Mouse (Mus musculus) gastrocnemius, postnatal 14 days (tissue): ENCODE results near the gene Actn3. TPM values are rescaled to one million over a fixed set of nuclear protein-coding genes. Genes with fewer than 3 reads are reported as not detected.
A peak's percentile ranks its signal among the peaks of the same experiment; 100 is the strongest.

Experiments
- DNase-seq: peaks from one replicate; pipeline ENCODE4 v3.0.0; 2021; ENCODE audit warnings: mixed read lengths
- intact Hi-C: fragments of 180-260 bp; cut with DNase I; formaldehyde crosslinking; loops from one replicate; pipeline ENCODE4 v1.15.1; 2025; ENCODE audit warnings: low total_unique reads
- long read RNA-seq, 2 experiments: library from polyadenylated mRNA; stranded (forward); transcript quantifications; one replicate each; pipeline ENCODE4 v2.0.0; 2021
- total RNA-seq, 2 experiments: library from RNA; stranded (reverse); gene quantifications; 2 replicates each; pipeline ENCODE4 v1.2.3; 2021

The Actn3 gene
- 1,000 to 10,000 TPM; 5,946 to 6,289 TPM for total RNA-seq
- long read RNA-seq, experiment 1, transcript Actn3-201 (21 exons, 2,887 nt) = major isoform, 6,409 of 7,532 reads
- long read RNA-seq, experiment 1, transcript Actn3-202 (6 exons, 982 nt) = minor isoform, 20 of 7,532 reads
- long read RNA-seq, experiment 1, partial matches to known transcripts = 741 of 7,532 reads
- long read RNA-seq, experiment 1, other reads (novel, unspliced or antisense) = 362 of 7,532 reads
- long read RNA-seq, experiment 2, transcript Actn3-202 (6 exons, 982 nt) = minor isoform, 12 of 8,147 reads
- long read RNA-seq, experiment 2, transcript Actn3-201 (21 exons, 2,887 nt) = major isoform, 7,050 of 8,147 reads
- long read RNA-seq, experiment 2, partial matches to known transcripts = 687 of 8,147 reads
- long read RNA-seq, experiment 2, other reads (novel, unspliced or antisense) = 398 of 8,147 reads

GRCm38 (mm10) chr19:4877785-4878184 lies at the start of gene Actn3:
TSS of gene Actn3 (minus strand) at chr19:4877909.
- intact Hi-C loops = no loop called here

GRCm38 (mm10) chr19:4925121-4925860 lies 47.6 kb upstream of the Actn3 start:
- intact Hi-C loops = no loop called here
- DNase-seq = no peak

More at GRCm38 (mm10) chr19:4877785-4878184, at the start of gene Actn3:
- DNase-seq = peak; percentile 74

- DNase-seq = no peak
- intact Hi-C loops = no loop called here
Measured at GRCm38 (mm10) chr19:4919652-4920051, 41.9 kb upstream of the Actn3 start.

- intact Hi-C loops = no loop called here
- DNase-seq = no peak
Measured at GRCm38 (mm10) chr19:4916827-4917226, 39.1 kb upstream of the Actn3 start.

GRCm38 (mm10) chr19:4915924-4916603 lies 38.4 kb upstream of the Actn3 start:
- intact Hi-C loops = no loop called here
- DNase-seq = no peak

GRCm38 (mm10) chr19:4909376-4909775 lies 31.7 kb upstream of the Actn3 start:
- intact Hi-C loops = no loop called here
- DNase-seq = no peak

- intact Hi-C loops = no loop called here
- DNase-seq = no peak
Measured at GRCm38 (mm10) chr19:4908107-4908506, 30.4 kb upstream of the Actn3 start.

- DNase-seq = peak; percentile 80
- intact Hi-C loops = no loop called here
Measured at GRCm38 (mm10) chr19:4905979-4906794, 28.5 kb upstream of the Actn3 start, which contains the start of gene Bbs1. TSS of gene Bbs1 (minus strand) at chr19:4906628.

GRCm38 (mm10) chr19:4899888-4900287 lies 22.2 kb upstream of the Actn3 start:
- no peak for DNase-seq
- intact Hi-C loops = no loop called here

GRCm38 (mm10) chr19:4898972-4899371 lies 21.3 kb upstream of the Actn3 start:
- intact Hi-C loops = no loop called here
- DNase-seq = no peak

- DNase-seq = no peak
- intact Hi-C loops = no loop called here
Measured at GRCm38 (mm10) chr19:4896780-4897520, 19.2 kb upstream of the Actn3 start.

- DNase-seq = no peak
- intact Hi-C loops = no loop called here
Measured at GRCm38 (mm10) chr19:4891798-4892197, 14.1 kb upstream of the Actn3 start.

GRCm38 (mm10) chr19:4889791-4890190 lies 12.1 kb upstream of the Actn3 start:
- intact Hi-C loops = no loop called here
- no peak for DNase-seq

- DNase-seq = no peak
- intact Hi-C loops = no loop called here
Measured at GRCm38 (mm10) chr19:4883961-4884360, 6.3 kb upstream of the Actn3 start.

GRCm38 (mm10) chr19:4879324-4879703 lies 1.6 kb upstream of the Actn3 start:
- intact Hi-C loops = no loop called here
- DNase-seq = no peak

GRCm38 (mm10) chr19:4878405-4879323 lies 955 bp upstream of the Actn3 start, which contains the start of gene Zdhhc24:
TSS of gene Zdhhc24 (plus strand) at chr19:4878668.
- peak; percentile 94 for DNase-seq

GRCm38 (mm10) chr19:4876755-4877154 lies 954 bp downstream of the Actn3 start:
- peak; percentile 63 for DNase-seq
- intact Hi-C loops = no loop called here

More at GRCm38 (mm10) chr19:4878405-4879323, 955 bp upstream of the Actn3 start, which contains the start of gene Zdhhc24:
- intact Hi-C loops = no loop called here
